Mouse (Mus musculus): Measurements from ENCODE around the gene Tgm5. TPM values are rescaled to one million over a fixed set of nuclear protein-coding genes. Genes with fewer than 3 reads are reported as not detected.
"Not testable (repeated sequence)": the region's sequence is repeated elsewhere in the genome, so short reads cannot be mapped to it uniquely, and the experiment has no call there.

The Tgm5 gene
- 0.05 TPM in 1 of 2 replicates, not detected in the other for polyA plus RNA-seq (2015; fragmentation: Nextera tagmentation; extraction: Ambion mirVana)

DNA sequence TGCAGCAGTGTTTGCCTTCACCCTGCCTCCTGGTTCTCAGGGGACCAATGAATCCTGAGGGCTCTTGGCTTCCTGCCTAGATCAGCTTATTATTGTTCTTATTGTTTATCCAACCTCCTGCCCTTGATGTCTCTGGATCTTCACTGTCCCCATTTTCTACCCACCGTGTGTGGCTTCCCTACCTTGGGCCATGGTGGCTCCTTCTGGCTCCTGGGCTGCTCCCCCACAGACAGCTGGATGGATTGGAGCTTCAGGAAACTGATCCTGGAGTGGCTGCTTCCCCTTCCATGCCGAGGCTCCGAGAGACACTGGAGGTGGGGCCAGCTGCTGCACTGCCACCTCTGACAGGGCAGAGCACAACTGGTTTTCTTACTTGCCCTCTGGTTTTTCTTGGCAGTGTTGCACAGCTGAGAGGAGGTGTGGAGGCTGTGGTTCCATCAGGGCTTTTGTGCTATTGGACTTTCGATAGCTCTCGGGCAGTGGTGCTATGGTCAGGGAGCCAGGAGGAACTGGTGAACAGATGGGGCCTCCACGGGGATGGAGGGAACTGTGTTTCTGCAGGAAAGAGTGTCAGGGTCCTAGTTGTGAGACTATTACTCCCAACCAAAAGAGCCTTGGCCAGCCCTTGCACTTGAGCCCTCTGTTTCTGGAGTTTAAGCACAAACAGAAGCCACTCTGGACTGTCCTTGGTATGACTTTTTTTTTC lies at the start of gene Tgm5:
Gene Tgm5, minus strand, starts transcription at position 362 of the 706 bp plus-strand sequence.
- no peaks in the 10 kb centered on the region for H3K27me3 ChIP-seq (ENCODE audit: control insufficient read depth, insufficient read depth, low read depth, low read length)
- WGBS = 25% methylated on average over 6 of the region's 6 CpGs
- no peak within 1 kb of the TSS for H3K9ac ChIP-seq (ENCODE audit: low read length)
- no peaks in the 10 kb centered on the region for H3K9me3 ChIP-seq (ENCODE audit: control insufficient read depth, low read length)
- no peak within 1 kb of the TSS for H3K27ac ChIP-seq (ENCODE audit: low read length)
- ATAC-seq (ENCODE audit: low read depth) = no peak
- H3K36me3 ChIP-seq (ENCODE audit: control insufficient read depth, insufficient read depth, low read length) = no peaks in the 10 kb centered on the region
- 0 out of 2 replicates have a peak, but pooled peaks cover 2% of the 10 kb centered on the region for H3K4me1 ChIP-seq (replicated peaks; ENCODE audit: control insufficient read depth, insufficient read depth, low read length)
- H3K4me3 ChIP-seq (ENCODE audit: low read length) = no peak within 1 kb of the TSS
- no peak within 1 kb of the TSS for H3K4me2 ChIP-seq (ENCODE audit: low read depth, low read length)

DNA sequence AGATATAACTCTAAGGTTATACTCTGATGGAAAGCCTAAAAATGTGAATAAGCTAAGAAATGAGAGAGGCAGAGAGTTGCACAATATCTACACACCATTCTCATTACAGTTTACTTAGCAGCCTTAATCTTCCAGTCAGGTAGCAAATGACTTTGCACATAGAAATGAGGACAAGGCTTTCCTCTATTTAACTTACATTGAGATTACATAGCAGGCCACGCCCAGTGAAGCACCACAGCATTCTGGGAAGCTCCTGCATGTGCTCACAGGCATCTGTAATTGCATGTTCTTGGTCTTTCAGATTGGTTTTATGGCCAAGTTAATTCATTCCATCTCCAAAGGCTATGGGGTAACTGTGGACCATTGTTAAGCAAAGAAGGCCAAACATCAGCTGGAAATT lies 47.2 kb upstream of the Tgm5 start:
- Histone ChIP-seq H3K9me3 (ENCODE audit: control insufficient read depth, low read length) (no peaks in the 10 kb centered on the region), H3K9ac (ENCODE audit: low read length) (no peak overlapping the region), H3K27ac (ENCODE audit: low read length) (no peak overlapping the region), H3K27me3 (ENCODE audit: control insufficient read depth, insufficient read depth, low read depth, low read length) (no peaks in the 10 kb centered on the region), H3K4me2 (ENCODE audit: low read depth, low read length) (no peak overlapping the region), H3K4me3 (ENCODE audit: low read length) (no peak overlapping the region), H3K36me3 (ENCODE audit: control insufficient read depth, insufficient read depth, low read length) (no peaks in the 10 kb centered on the region), H3K4me1 (replicated peaks; ENCODE audit: control insufficient read depth, insufficient read depth, low read length) (peaks cover 3% of the 10 kb centered on the region; the same call in 1 of the 2 replicates)
- ATAC-seq (ENCODE audit: low read depth) = no peak
- WGBS = 75% methylated on average over 1 of the region's 1 CpGs

DNA sequence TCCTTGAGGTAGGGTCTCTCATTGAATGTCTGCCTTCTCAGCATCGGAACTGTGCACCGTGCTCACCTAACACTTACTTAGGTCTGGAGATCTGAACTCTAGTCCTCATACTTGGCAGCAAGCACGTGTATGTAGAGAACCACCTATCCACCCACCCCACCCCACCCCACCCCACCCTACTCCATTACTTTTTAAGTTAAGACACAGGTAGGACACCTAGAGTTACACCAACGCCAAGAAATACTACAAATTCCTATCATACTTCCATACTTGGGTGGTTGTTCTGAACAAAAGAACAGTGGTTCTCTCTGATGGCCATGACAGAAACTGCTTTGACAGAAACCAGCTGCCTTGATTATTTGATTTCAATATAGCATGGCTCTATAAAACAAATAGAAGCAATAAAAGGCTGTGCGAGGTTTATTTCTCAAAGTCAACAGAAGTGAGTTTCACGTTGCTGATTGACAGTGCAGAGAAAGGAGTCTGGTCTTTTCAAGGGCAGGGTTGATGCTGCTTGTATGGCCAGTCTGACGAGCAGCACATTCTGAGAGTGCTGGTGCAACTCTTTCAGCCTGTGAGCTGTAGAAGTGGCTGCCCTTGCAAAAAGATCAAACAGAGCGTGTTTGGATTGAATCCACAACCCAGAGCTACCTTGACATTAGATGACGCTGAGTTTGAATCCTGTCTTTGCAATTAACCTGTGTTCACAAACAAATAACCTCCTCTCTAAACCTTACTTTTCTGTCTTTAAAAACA lies 43.4 kb upstream of the Tgm5 start:
- Histone ChIP-seq H3K27ac (ENCODE audit: low read length) (peak overlapping the region; percentile 66), H3K4me2 (ENCODE audit: low read depth, low read length) (no peak overlapping the region), H3K9ac (ENCODE audit: low read length) (no peak overlapping the region), H3K4me3 (ENCODE audit: low read length) (no peak overlapping the region), H3K4me1 (replicated peaks; ENCODE audit: control insufficient read depth, insufficient read depth, low read length) (no peaks in the 10 kb centered on the region), H3K36me3 (ENCODE audit: control insufficient read depth, insufficient read depth, low read length) (no peaks in the 10 kb centered on the region), H3K9me3 (ENCODE audit: control insufficient read depth, low read length) (no peaks in the 10 kb centered on the region), H3K27me3 (ENCODE audit: control insufficient read depth, insufficient read depth, low read depth, low read length) (no peaks in the 10 kb centered on the region)
- ATAC-seq (ENCODE audit: low read depth) = peak; percentile 57
- WGBS = 44% methylated on average over 9 of the region's 9 CpGs

DNA sequence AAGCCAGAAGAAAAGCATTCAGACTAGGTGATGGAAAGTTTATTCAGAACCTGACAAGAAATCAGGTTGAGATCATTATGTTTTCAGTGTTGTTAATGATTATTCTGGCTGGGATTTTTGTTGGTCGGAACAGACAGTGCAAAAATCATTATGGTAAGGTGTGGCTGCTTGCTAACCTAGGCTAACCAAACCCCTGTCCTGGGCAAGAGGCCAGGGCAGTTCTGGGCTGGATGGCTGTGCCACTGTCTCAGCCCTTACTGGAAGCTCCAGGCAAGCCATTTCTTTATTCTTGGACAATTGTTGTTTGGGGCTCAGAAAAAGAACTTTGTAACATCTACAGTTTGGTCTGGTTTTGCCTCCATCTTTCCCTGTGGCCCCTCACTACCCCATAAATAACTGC lies 41.9 kb upstream of the Tgm5 start:
- H3K4me3 ChIP-seq (ENCODE audit: low read length) = no peak overlapping the region
- H3K36me3 ChIP-seq (ENCODE audit: control insufficient read depth, insufficient read depth, low read length) = no peaks in the 10 kb centered on the region
- no peaks in the 10 kb centered on the region for H3K4me1 ChIP-seq (replicated peaks; ENCODE audit: control insufficient read depth, insufficient read depth, low read length)
- no peak overlapping the region for H3K9ac ChIP-seq (ENCODE audit: low read length)
- no peak overlapping the region for H3K4me2 ChIP-seq (ENCODE audit: low read depth, low read length)
- no peaks in the 10 kb centered on the region for H3K27me3 ChIP-seq (ENCODE audit: control insufficient read depth, insufficient read depth, low read depth, low read length)
- WGBS = 67% methylated on average over 1 of the region's 1 CpGs
- H3K27ac ChIP-seq (ENCODE audit: low read length) = no peak overlapping the region
- no peaks in the 10 kb centered on the region for H3K9me3 ChIP-seq (ENCODE audit: control insufficient read depth, low read length)
- ATAC-seq (ENCODE audit: low read depth) = no peak

DNA sequence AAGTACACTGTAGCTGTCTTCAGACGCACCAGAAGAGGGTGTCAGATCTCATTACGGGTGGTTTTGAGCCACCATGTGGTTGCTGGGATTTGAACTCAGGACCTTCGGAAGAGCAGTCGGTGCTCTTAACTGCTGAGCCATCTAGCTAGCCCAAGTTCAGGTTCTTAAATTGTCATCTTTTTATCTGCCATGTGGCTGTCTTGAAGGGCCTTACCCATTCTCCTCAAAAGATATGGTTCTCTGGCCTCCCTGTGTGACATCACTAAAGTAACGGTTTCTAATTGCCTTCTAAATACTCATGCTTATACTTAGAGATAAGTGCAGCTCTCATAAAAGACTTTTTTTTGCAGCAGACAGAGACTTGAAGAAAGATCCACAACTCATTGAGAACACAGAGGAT lies 40.7 kb upstream of the Tgm5 start:
- not testable (repeated sequence) for H3K4me3 ChIP-seq (ENCODE audit: low read length); H3K4me2 ChIP-seq (ENCODE audit: low read depth, low read length); H3K4me1 ChIP-seq (replicated peaks; ENCODE audit: control insufficient read depth, insufficient read depth, low read length); H3K36me3 ChIP-seq (ENCODE audit: control insufficient read depth, insufficient read depth, low read length); H3K27me3 ChIP-seq (ENCODE audit: control insufficient read depth, insufficient read depth, low read depth, low read length); H3K9me3 ChIP-seq (ENCODE audit: control insufficient read depth, low read length); H3K9ac ChIP-seq (ENCODE audit: low read length); H3K27ac ChIP-seq (ENCODE audit: low read length); ATAC-seq (ENCODE audit: low read depth)
- WGBS = 85% methylated on average over 5 of the region's 5 CpGs

DNA sequence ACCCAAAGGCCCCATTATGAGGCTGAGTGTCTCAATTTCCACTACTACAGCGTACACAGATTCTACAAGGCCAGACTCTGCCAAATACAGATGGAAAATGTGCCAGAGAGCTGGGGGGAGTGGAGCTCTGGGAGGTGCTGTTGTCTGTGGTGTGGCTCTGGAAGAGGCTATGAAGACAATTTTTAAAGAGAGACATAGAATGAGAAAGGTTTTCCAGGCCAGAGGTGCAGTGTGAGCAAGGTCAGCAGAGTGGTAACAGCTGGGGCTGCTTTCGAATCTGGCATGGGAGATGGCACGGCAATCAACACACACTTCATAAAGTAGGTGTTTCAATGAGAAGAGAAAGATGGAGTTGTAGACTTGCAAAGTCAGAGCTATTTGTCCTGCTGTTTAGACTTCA lies 33.6 kb upstream of the Tgm5 start:
- Histone ChIP-seq H3K4me1 (replicated peaks; ENCODE audit: control insufficient read depth, insufficient read depth, low read length) (no peaks in the 10 kb centered on the region), H3K4me3 (ENCODE audit: low read length) (no peak overlapping the region), H3K36me3 (ENCODE audit: control insufficient read depth, insufficient read depth, low read length) (no peaks in the 10 kb centered on the region), H3K27me3 (ENCODE audit: control insufficient read depth, insufficient read depth, low read depth, low read length) (no peaks in the 10 kb centered on the region), H3K9ac (ENCODE audit: low read length) (no peak overlapping the region), H3K4me2 (ENCODE audit: low read depth, low read length) (no peak overlapping the region), H3K9me3 (ENCODE audit: control insufficient read depth, low read length) (no peaks in the 10 kb centered on the region), H3K27ac (ENCODE audit: low read length) (no peak overlapping the region)
- 49% methylated on average over 3 of the region's 3 CpGs for WGBS
- peak; percentile 90 for ATAC-seq (ENCODE audit: low read depth)

DNA sequence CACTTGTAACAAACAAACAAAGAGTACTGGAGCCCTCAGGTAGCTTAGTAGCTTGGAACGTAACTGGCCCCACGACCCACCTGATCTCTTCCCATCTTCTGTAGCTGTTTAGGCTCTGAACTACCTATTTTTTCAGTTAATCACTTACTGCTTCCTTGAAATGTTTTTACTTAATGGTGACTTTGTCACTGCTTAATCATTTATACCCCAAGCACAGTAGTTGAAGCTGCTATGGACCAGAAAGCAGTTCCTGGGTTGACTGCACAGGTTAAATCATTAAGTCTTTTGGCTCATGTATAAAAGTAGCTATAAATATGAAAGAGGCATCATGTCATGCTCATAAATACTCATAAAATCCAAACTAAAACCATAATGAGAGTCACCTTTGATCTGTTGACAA lies 29.8 kb upstream of the Tgm5 start:
- no peak overlapping the region for H3K27ac ChIP-seq (ENCODE audit: low read length)
- ATAC-seq (ENCODE audit: low read depth) = no peak
- WGBS = 94% methylated on average over 2 of the region's 2 CpGs
- no peak overlapping the region for H3K4me2 ChIP-seq (ENCODE audit: low read depth, low read length)
- no peaks in the 10 kb centered on the region for H3K9me3 ChIP-seq (ENCODE audit: control insufficient read depth, low read length)
- H3K4me3 ChIP-seq (ENCODE audit: low read length) = no peak overlapping the region
- H3K27me3 ChIP-seq (ENCODE audit: control insufficient read depth, insufficient read depth, low read depth, low read length) = no peaks in the 10 kb centered on the region
- no peak overlapping the region for H3K9ac ChIP-seq (ENCODE audit: low read length)
- no peaks in the 10 kb centered on the region for H3K36me3 ChIP-seq (ENCODE audit: control insufficient read depth, insufficient read depth, low read length)
- H3K4me1 ChIP-seq (replicated peaks; ENCODE audit: control insufficient read depth, insufficient read depth, low read length) = no peaks in the 10 kb centered on the region

DNA sequence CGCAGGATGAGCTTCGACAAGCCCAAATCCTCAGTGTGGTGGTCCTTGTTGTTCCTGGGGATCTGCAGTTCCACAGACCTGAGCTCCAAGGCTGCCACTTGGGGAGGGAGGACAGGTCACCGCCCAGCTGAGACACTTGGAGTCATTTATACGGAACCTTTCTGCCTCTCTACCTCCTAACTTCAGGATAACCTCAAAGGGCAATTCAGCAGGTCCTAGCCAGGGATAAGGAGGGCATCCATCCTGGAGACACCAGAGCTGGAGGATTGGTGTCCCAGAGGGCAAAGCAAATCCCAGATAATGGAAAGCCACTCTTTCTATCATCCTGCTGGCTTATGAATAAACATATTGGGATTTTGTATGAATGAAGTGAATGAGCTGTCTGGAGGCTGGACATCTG lies 24.1 kb upstream of the Tgm5 start, which contains the start of gene Tgm7:
Gene Tgm7, minus strand, starts transcription at position 101 of the 400 bp plus-strand sequence.
- no peak within 1 kb of the TSS for H3K4me3 ChIP-seq (ENCODE audit: low read length)
- no peak within 1 kb of the TSS for H3K9ac ChIP-seq (ENCODE audit: low read length)
- no peaks in the 10 kb centered on the region for H3K27me3 ChIP-seq (ENCODE audit: control insufficient read depth, insufficient read depth, low read depth, low read length)
- H3K4me1 ChIP-seq (replicated peaks; ENCODE audit: control insufficient read depth, insufficient read depth, low read length) = no peaks in the 10 kb centered on the region
- 72% methylated on average over 4 of the region's 4 CpGs for WGBS
- H3K36me3 ChIP-seq (ENCODE audit: control insufficient read depth, insufficient read depth, low read length) = no peaks in the 10 kb centered on the region
- H3K9me3 ChIP-seq (ENCODE audit: control insufficient read depth, low read length) = no peaks in the 10 kb centered on the region
- H3K27ac ChIP-seq (ENCODE audit: low read length) = no peak within 1 kb of the TSS
- ATAC-seq (ENCODE audit: low read depth) = no peak
- H3K4me2 ChIP-seq (ENCODE audit: low read depth, low read length) = no peak within 1 kb of the TSS

DNA sequence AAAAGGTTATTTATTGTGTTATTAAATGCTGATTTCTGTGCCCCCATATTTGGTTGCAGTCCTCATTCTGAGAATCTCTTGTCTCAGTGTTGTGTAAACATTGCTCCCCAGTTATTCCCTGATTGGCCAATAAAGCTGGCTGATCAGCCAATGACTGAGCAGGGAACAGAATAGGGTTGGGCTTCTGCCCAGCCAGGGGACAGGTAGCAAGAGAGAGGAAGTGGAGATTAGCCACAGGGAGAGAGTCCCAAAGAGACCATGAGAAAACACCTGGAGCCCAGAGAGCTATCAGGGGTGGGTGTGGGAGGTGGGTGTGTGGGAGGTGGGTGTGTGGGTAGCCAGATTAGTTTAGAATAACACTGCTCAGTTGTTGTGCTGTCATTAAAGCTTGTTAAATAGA lies 20.3 kb upstream of the Tgm5 start:
- Histone ChIP-seq H3K36me3 (ENCODE audit: control insufficient read depth, insufficient read depth, low read length) (no peaks in the 10 kb centered on the region), H3K27me3 (ENCODE audit: control insufficient read depth, insufficient read depth, low read depth, low read length) (no peaks in the 10 kb centered on the region; the same call in 1 of the 2 replicates), H3K9me3 (ENCODE audit: control insufficient read depth, low read length) (no peaks in the 10 kb centered on the region), H3K4me3 (ENCODE audit: low read length) (no peak overlapping the region), H3K4me1 (replicated peaks; ENCODE audit: control insufficient read depth, insufficient read depth, low read length) (no peaks in the 10 kb centered on the region), H3K9ac (ENCODE audit: low read length) (no peak overlapping the region), H3K4me2 (ENCODE audit: low read depth, low read length) (no peak overlapping the region), H3K27ac (ENCODE audit: low read length) (no peak overlapping the region)
- ATAC-seq (ENCODE audit: low read depth) = no peak

Data from lung, embryonic 16.5 days (tissue).